Mouse (Mus musculus): ENCODE measurements around the gene Spdef. TPM values are rescaled to one million over a fixed set of nuclear protein-coding genes. Genes with fewer than 3 reads are reported as not detected.

The Spdef gene
- polyA plus RNA-seq, 1 experiment from 2014 or later: 13.8 TPM

DNA sequence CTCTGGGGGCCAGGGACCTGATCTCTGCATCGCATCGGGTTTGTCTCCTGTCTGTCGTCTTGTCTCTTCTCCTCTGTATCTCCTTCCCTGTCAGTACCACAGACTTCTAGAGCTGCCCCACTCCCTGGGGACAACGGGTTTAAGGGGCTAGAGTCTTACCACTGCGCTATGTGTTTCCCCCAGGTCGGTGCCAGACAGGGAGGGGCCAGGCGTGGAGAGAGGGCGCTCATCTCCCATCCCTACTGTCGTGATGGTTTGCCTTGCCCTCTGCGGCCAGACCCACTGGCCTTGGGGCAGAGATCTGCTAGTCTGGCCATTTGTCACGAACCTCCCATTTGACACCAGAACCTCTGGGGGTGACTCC is 43.2 kb downstream of the Spdef start:
- ATAC-seq (ENCODE audit: insufficient number of reproducible peaks, insufficient read depth, low FRiP score, low read depth): no peak
- no peak overlapping the region; the same call in 1 of the 2 replicates for H3K9ac ChIP-seq (replicated peaks; ENCODE audit: low read depth, low read length)
- peak overlapping the region; percentile 36 for H3K4me3 ChIP-seq (ENCODE audit: low read depth, low read length)
- no peak overlapping the region for H3K27ac ChIP-seq (ENCODE audit: low read length)
- peak overlapping the region; percentile 91 for H3K4me2 ChIP-seq (replicated peaks; ENCODE audit: low read depth, low read length)
- H3K4me1 ChIP-seq (ENCODE audit: control insufficient read depth, insufficient read depth, low read length): 0 out of 2 replicates have a peak, but pooled peaks cover 8% of the 10 kb centered on the region
- peaks cover 7% of the 10 kb centered on the region; the same call in 1 of the 2 replicates for H3K27me3 ChIP-seq (ENCODE audit: control insufficient read depth, insufficient read depth, low read length)
- no peaks in the 10 kb centered on the region for H3K36me3 ChIP-seq (ENCODE audit: control insufficient read depth, insufficient read depth, low read length)
- 2% methylated on average over 11 of the region's 11 CpGs for WGBS
- H3K9me3 ChIP-seq (ENCODE audit: control insufficient read depth, low read depth, low read length): no peaks in the 10 kb centered on the region

DNA sequence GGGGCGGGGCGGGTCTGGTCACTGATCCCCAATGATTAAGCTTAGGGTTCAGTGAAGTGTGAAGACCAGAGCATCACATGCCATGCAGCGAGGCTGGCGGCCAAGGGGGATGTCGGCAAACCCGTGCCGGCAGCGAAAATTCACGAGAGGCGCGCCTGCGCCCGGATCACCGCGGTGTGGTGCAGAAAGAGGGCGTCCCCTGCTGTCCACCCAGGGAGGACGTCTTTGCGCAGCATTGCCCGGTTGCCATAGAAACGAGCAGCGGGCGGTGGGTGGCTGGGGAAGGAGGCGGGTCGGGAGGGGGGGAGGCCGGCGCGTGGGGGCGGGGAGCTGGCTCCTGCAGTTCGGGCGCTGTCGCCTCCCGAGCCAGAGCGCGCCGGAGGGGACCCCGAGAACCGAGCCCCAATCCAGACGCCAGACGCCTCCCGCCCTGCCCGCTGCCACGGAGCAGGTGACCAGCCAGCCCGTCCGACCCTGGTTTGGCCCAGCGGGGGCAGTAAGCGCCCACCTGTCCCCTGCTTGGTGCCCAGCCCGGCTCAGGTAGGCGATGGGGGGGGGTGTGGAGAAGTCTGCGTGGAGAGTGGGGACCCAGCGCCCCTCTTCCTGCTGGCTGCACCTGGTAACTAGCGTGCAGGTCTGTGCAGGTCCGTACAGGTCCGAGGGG is 43.7 kb downstream of the Spdef start:
- no peaks in the 10 kb centered on the region for H3K9me3 ChIP-seq (ENCODE audit: control insufficient read depth, low read depth, low read length)
- no peak overlapping the region; the same call in 1 of the 2 replicates for H3K9ac ChIP-seq (replicated peaks; ENCODE audit: low read depth, low read length)
- H3K4me1 ChIP-seq (ENCODE audit: control insufficient read depth, insufficient read depth, low read length): 0 out of 2 replicates have a peak, but pooled peaks cover 8% of the 10 kb centered on the region
- WGBS: under 1% methylated on average over 47 of the region's 53 CpGs
- peak overlapping the region; percentile 91 for H3K4me2 ChIP-seq (replicated peaks; ENCODE audit: low read depth, low read length)
- H3K36me3 ChIP-seq (ENCODE audit: control insufficient read depth, insufficient read depth, low read length): no peaks in the 10 kb centered on the region
- H3K4me3 ChIP-seq (ENCODE audit: low read depth, low read length): peak overlapping the region; percentile 36
- H3K27ac ChIP-seq (ENCODE audit: low read length): no peak overlapping the region
- H3K27me3 ChIP-seq (ENCODE audit: control insufficient read depth, insufficient read depth, low read length): peaks cover 7% of the 10 kb centered on the region; the same call in 1 of the 2 replicates
- ATAC-seq (ENCODE audit: insufficient number of reproducible peaks, insufficient read depth, low FRiP score, low read depth): no peak

GRCm38 (mm10) chr17:27678924-27679813 is 49.6 kb downstream of the Spdef start:
- 46% methylated on average over 11 of the region's 11 CpGs for WGBS
- no peak overlapping the region for H3K27ac ChIP-seq (ENCODE audit: low read length)
- ATAC-seq (ENCODE audit: insufficient number of reproducible peaks, insufficient read depth, low FRiP score, low read depth): no peak; the same call in 1 of the 2 replicates
- no peak overlapping the region for H3K4me3 ChIP-seq (ENCODE audit: low read depth, low read length)
- no peak overlapping the region for H3K4me2 ChIP-seq (replicated peaks; ENCODE audit: low read depth, low read length)
- no peak overlapping the region for H3K9ac ChIP-seq (replicated peaks; ENCODE audit: low read depth, low read length)
- H3K36me3 ChIP-seq (ENCODE audit: control insufficient read depth, insufficient read depth, low read length): no peaks in the 10 kb centered on the region
- no peaks in the 10 kb centered on the region for H3K4me1 ChIP-seq (ENCODE audit: control insufficient read depth, insufficient read depth, low read length)
- no peaks in the 10 kb centered on the region for H3K9me3 ChIP-seq (ENCODE audit: control insufficient read depth, low read depth, low read length)
- no peaks in the 10 kb centered on the region for H3K27me3 ChIP-seq (ENCODE audit: control insufficient read depth, insufficient read depth, low read length)

DNA sequence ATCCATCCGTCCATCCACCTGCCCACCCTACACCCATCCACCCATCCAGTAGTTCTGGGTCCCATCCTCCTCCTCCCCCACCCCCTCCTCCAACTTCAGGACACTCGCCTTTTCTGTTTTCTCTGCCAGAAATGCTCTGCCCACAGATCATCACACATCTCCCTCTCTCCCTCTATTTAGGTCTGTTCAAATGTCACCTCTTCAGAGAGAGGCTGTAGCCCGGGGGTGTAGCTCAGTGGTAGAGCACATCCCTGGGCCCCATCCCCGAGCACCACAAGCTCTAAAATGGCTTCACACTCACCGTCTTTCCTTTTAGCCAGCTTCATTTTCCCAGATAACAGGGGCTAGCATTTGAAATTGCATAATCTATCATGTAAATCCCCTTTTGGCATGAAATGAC is 51.0 kb downstream of the Spdef start:
- no peak overlapping the region for H3K27ac ChIP-seq (ENCODE audit: low read length)
- no peaks in the 10 kb centered on the region for H3K36me3 ChIP-seq (ENCODE audit: control insufficient read depth, insufficient read depth, low read length)
- no peak overlapping the region for H3K4me2 ChIP-seq (replicated peaks; ENCODE audit: low read depth, low read length)
- no peak for ATAC-seq (ENCODE audit: insufficient number of reproducible peaks, insufficient read depth, low FRiP score, low read depth)
- no peak overlapping the region for H3K9ac ChIP-seq (replicated peaks; ENCODE audit: low read depth, low read length)
- H3K27me3 ChIP-seq (ENCODE audit: control insufficient read depth, insufficient read depth, low read length): no peaks in the 10 kb centered on the region
- no peaks in the 10 kb centered on the region for H3K4me1 ChIP-seq (ENCODE audit: control insufficient read depth, insufficient read depth, low read length)
- WGBS: 78% methylated on average over 5 of the region's 5 CpGs
- H3K9me3 ChIP-seq (ENCODE audit: control insufficient read depth, low read depth, low read length): no peaks in the 10 kb centered on the region
- H3K4me3 ChIP-seq (ENCODE audit: low read depth, low read length): no peak overlapping the region

- no peaks in the 10 kb centered on the region for H3K9me3 ChIP-seq (ENCODE audit: control insufficient read depth, low read depth, low read length)
- WGBS: 57% methylated on average over 7 of the region's 7 CpGs
These were observed 52.5 kb downstream of the Spdef start for GRCm38 (mm10) chr17:27676270-27676669.

DNA sequence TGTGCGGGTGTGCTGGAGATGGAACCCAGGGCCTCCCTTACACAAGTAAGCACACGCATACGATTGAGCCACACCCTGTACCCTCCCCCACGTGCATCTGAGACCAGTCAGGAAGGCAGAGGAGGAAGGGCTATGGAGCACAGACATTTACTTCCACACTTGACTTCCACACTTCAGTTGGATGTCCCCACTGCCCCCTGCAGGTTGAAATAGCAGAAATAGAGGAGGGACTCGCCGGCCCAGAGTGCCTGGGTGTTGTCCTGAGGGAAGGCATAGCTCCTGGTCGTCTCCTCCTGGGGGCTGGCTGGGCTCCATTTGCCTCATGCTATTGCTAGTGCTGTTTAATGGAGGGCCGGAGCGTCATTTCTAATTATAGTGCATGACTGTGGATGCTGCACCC is 53.3 kb downstream of the Spdef start:
- no peak overlapping the region for H3K4me2 ChIP-seq (replicated peaks; ENCODE audit: low read depth, low read length)
- H3K4me3 ChIP-seq (ENCODE audit: low read depth, low read length): no peak overlapping the region
- H3K9ac ChIP-seq (replicated peaks; ENCODE audit: low read depth, low read length): no peak overlapping the region
- no peaks in the 10 kb centered on the region for H3K27me3 ChIP-seq (ENCODE audit: control insufficient read depth, insufficient read depth, low read length)
- no peaks in the 10 kb centered on the region for H3K36me3 ChIP-seq (ENCODE audit: control insufficient read depth, insufficient read depth, low read length)
- WGBS: 63% methylated on average over 9 of the region's 9 CpGs
- no peak overlapping the region for H3K27ac ChIP-seq (ENCODE audit: low read length)
- no peak for ATAC-seq (ENCODE audit: insufficient number of reproducible peaks, insufficient read depth, low FRiP score, low read depth)
- H3K9me3 ChIP-seq (ENCODE audit: control insufficient read depth, low read depth, low read length): no peaks in the 10 kb centered on the region
- no peaks in the 10 kb centered on the region for H3K4me1 ChIP-seq (ENCODE audit: control insufficient read depth, insufficient read depth, low read length)

More at GRCm38 (mm10) chr17:27676270-27676669, 52.5 kb downstream of the Spdef start:
- H3K9ac ChIP-seq (replicated peaks; ENCODE audit: low read depth, low read length): no peak overlapping the region
- H3K4me2 ChIP-seq (replicated peaks; ENCODE audit: low read depth, low read length): no peak overlapping the region
- no peak overlapping the region for H3K27ac ChIP-seq (ENCODE audit: low read length)
- ATAC-seq (ENCODE audit: insufficient number of reproducible peaks, insufficient read depth, low FRiP score, low read depth): no peak
- no peaks in the 10 kb centered on the region for H3K36me3 ChIP-seq (ENCODE audit: control insufficient read depth, insufficient read depth, low read length)
- no peak overlapping the region for H3K4me3 ChIP-seq (ENCODE audit: low read depth, low read length)
- no peaks in the 10 kb centered on the region for H3K4me1 ChIP-seq (ENCODE audit: control insufficient read depth, insufficient read depth, low read length)
- no peaks in the 10 kb centered on the region for H3K27me3 ChIP-seq (ENCODE audit: control insufficient read depth, insufficient read depth, low read length)

GRCm38 (mm10) chr17:27673945-27674344 is 54.8 kb downstream of the Spdef start:
- Histone ChIP-seq H3K36me3 (ENCODE audit: control insufficient read depth, insufficient read depth, low read length) (no peaks in the 10 kb centered on the region), H3K4me3 (ENCODE audit: low read depth, low read length) (no peak overlapping the region), H3K9me3 (ENCODE audit: control insufficient read depth, low read depth, low read length) (no peaks in the 10 kb centered on the region), H3K4me2 (replicated peaks; ENCODE audit: low read depth, low read length) (no peak overlapping the region), H3K4me1 (ENCODE audit: control insufficient read depth, insufficient read depth, low read length) (no peaks in the 10 kb centered on the region), H3K9ac (replicated peaks; ENCODE audit: low read depth, low read length) (no peak overlapping the region), H3K27me3 (ENCODE audit: control insufficient read depth, insufficient read depth, low read length) (no peaks in the 10 kb centered on the region), H3K27ac (ENCODE audit: low read length) (no peak overlapping the region)
- no peak for ATAC-seq (ENCODE audit: insufficient number of reproducible peaks, insufficient read depth, low FRiP score, low read depth)
- WGBS: 87% methylated on average over 7 of the region's 7 CpGs

GRCm38 (mm10) chr17:27671720-27672119 is 57.0 kb downstream of the Spdef start:
- H3K27ac ChIP-seq (ENCODE audit: low read length): no peak overlapping the region
- no peak overlapping the region for H3K9ac ChIP-seq (replicated peaks; ENCODE audit: low read depth, low read length)
- no peak overlapping the region for H3K4me3 ChIP-seq (ENCODE audit: low read depth, low read length)
- WGBS: 81% methylated on average over 6 of the region's 6 CpGs
- ATAC-seq (ENCODE audit: insufficient number of reproducible peaks, insufficient read depth, low FRiP score, low read depth): no peak
- H3K4me1 ChIP-seq (ENCODE audit: control insufficient read depth, insufficient read depth, low read length): no peaks in the 10 kb centered on the region
- no peaks in the 10 kb centered on the region for H3K36me3 ChIP-seq (ENCODE audit: control insufficient read depth, insufficient read depth, low read length)
- no peak overlapping the region for H3K4me2 ChIP-seq (replicated peaks; ENCODE audit: low read depth, low read length)
- no peaks in the 10 kb centered on the region for H3K9me3 ChIP-seq (ENCODE audit: control insufficient read depth, low read depth, low read length)
- no peaks in the 10 kb centered on the region for H3K27me3 ChIP-seq (ENCODE audit: control insufficient read depth, insufficient read depth, low read length)

All from stomach, embryonic 14.5 days (tissue).